Mouse (Mus musculus) heart, adult 2 months (tissue): Measurements from ENCODE around the gene Prkar1b. TPM values are rescaled to one million over a fixed set of nuclear protein-coding genes. Genes with fewer than 3 reads are reported as not detected.

ENCODE experiments used
- DNase-seq, 2 experiments: peaks; one replicate each; pipeline ENCODE4 v3.0.0; 2021
- H3K27ac ChIP-seq: fragments of 200-600 bp; 2 replicates; pipeline ENCODE4 v1.8.1; 2022
- H3K27me3 ChIP-seq: fragments of 200-500 bp; 2 replicates; pipeline ENCODE4 v1.6.1; 2012; ENCODE audit warnings: mild to moderate bottlenecking, low read length, inconsistent platforms, mixed read lengths; ENCODE audit not compliant: control insufficient read depth, insufficient read depth
- H3K36me3 ChIP-seq: fragments of 200-500 bp; 2 replicates; pipeline ENCODE4 v1.6.1; 2012; ENCODE audit warnings: low read length, inconsistent platforms; ENCODE audit not compliant: control insufficient read depth, insufficient read depth
- H3K4me1 ChIP-seq: fragments of 200-500 bp; 2 replicates; pipeline ENCODE4 v1.6.1; 2011; ENCODE audit warnings: low read length; ENCODE audit not compliant: control insufficient read depth, insufficient read depth
- H3K4me3 ChIP-seq: fragments of 200-600 bp; 2 replicates; pipeline ENCODE4 v1.8.1; 2022
- H3K79me2 ChIP-seq: fragments of 200-500 bp; replicated peaks from 2 replicates; pipeline ENCODE4 v1.6.1; 2012; ENCODE audit warnings: mild to moderate bottlenecking, inconsistent platforms, low read length, moderate library complexity, mixed read lengths; ENCODE audit not compliant: control insufficient read depth, insufficient read depth
- H3K9ac ChIP-seq: fragments of 200-500 bp; 2 replicates; pipeline ENCODE4 v1.6.1; 2012; ENCODE audit warnings: low read depth, mild to moderate bottlenecking, control low read depth, inconsistent platforms, low read length, mixed read lengths
- CTCF ChIP-seq: fragments of 200-600 bp; IDR thresholded peaks from 2 replicates; pipeline ENCODE4 v1.8.1; 2022; ENCODE audit warnings: antibody characterized with exemption, mild to moderate bottlenecking, moderate library complexity
- EP300 ChIP-seq: fragments of 200-500 bp; IDR thresholded peaks from 2 replicates; pipeline ENCODE4 v1.6.1; 2011; ENCODE audit warnings: low read depth, low read length, control low read depth; ENCODE audit not compliant: insufficient read depth
- POLR2A ChIP-seq: fragments of 200-500 bp; IDR thresholded peaks from 2 replicates; pipeline ENCODE4 v1.6.1; 2011; ENCODE audit warnings: mild to moderate bottlenecking, low read depth, low read length, control low read depth; ENCODE audit not compliant: insufficient read depth
- WGBS: fragments of 180-500 bp; shearing (Covaris S2); methylation state at CpG from one replicate; pipeline ENCODE4 v1.1.7; 2018; 5-methylcytosine and 5-hydroxymethylcytosine counted together
- intact Hi-C: fragments of 180-260 bp; cut with DNase I; formaldehyde crosslinking; loops from one replicate; pipeline ENCODE4 v1.15.1; 2025
- polyA plus RNA-seq: library from polyadenylated mRNA; depleted of rRNA; stranded (reverse); fragments of >200 nt; gene quantifications from 2 replicates; pipeline ENCODE4 v1.2.3, GENCODE M21; 2012
- total RNA-seq, 2 experiments: library from RNA; stranded (reverse); gene quantifications; 2 replicates each; pipeline ENCODE4 v1.2.3; 2021

Gene Prkar1b
- total and polyA plus RNA-seq, 3 experiments = 1.4 to 2.0 (median 1.5) TPM

- no peak overlapping the region for H3K9ac ChIP-seq
- no peaks in the 10 kb centered on the region for H3K27me3 ChIP-seq
- H3K36me3 ChIP-seq = no peaks in the 10 kb centered on the region
- intact Hi-C loops = no loop called here
- DNase-seq = no peak
- no peaks in the 10 kb centered on the region for H3K79me2 ChIP-seq
- WGBS = 71% methylated on average over 10 of the region's 10 CpGs
- no peak overlapping the region for H3K4me3 ChIP-seq
- H3K4me1 ChIP-seq = no peaks in the 10 kb centered on the region
- no peak for TF ChIP-seq CTCF
- TF ChIP-seq POLR2A = no peak
- TF ChIP-seq EP300 = no peak
- no peak overlapping the region for H3K27ac ChIP-seq
Measured at GRCm38 (mm10) chr5:139053176-139053575, 96.6 kb downstream of the Prkar1b start.

- intact Hi-C loops = no loop called here
- H3K4me3 ChIP-seq = no peak overlapping the region
Measured at GRCm38 (mm10) chr5:139051276-139051675, 98.5 kb downstream of the Prkar1b start.

GRCm38 (mm10) chr5:139049367-139049766 lies 100.4 kb downstream of the Prkar1b start:
- Histone ChIP-seq H3K27me3 (no peaks in the 10 kb centered on the region), H3K79me2 (no peaks in the 10 kb centered on the region), H3K36me3 (no peaks in the 10 kb centered on the region), H3K27ac (no peak overlapping the region), H3K9ac (no peak overlapping the region), H3K4me3 (no peak overlapping the region), H3K4me1 (no peaks in the 10 kb centered on the region)
- intact Hi-C loops = no loop called here
- DNase-seq = peak in 1 of 2 experiments; percentile 22
- TF ChIP-seq EP300 = no peak
- no peak for TF ChIP-seq POLR2A
- no peak for TF ChIP-seq CTCF
- WGBS = 49% methylated on average over 7 of the region's 7 CpGs

More at GRCm38 (mm10) chr5:139051276-139051675, 98.5 kb downstream of the Prkar1b start:
- no peak for DNase-seq
- Histone ChIP-seq H3K27ac (no peak overlapping the region), H3K79me2 (no peaks in the 10 kb centered on the region), H3K36me3 (no peaks in the 10 kb centered on the region), H3K4me1 (no peaks in the 10 kb centered on the region), H3K27me3 (no peaks in the 10 kb centered on the region), H3K9ac (no peak overlapping the region)
- 95% methylated on average over 18 of the region's 18 CpGs for WGBS
- no peak for TF ChIP-seq CTCF
- TF ChIP-seq POLR2A = no peak
- TF ChIP-seq EP300 = no peak

- H3K36me3 ChIP-seq = no peaks in the 10 kb centered on the region
- H3K4me3 ChIP-seq = no peak overlapping the region
- H3K9ac ChIP-seq = no peak overlapping the region
- no peak for DNase-seq
- 75% methylated on average over 2 of the region's 2 CpGs for WGBS
- TF ChIP-seq CTCF (no peak), EP300 (no peak), POLR2A (no peak)
- intact Hi-C loops = no loop called here
- H3K79me2 ChIP-seq = no peaks in the 10 kb centered on the region
- H3K27me3 ChIP-seq = no peaks in the 10 kb centered on the region
- no peak overlapping the region for H3K27ac ChIP-seq
- H3K4me1 ChIP-seq = no peaks in the 10 kb centered on the region
Measured at GRCm38 (mm10) chr5:139047171-139047570, 102.6 kb downstream of the Prkar1b start.

- H3K4me1 ChIP-seq = no peaks in the 10 kb centered on the region
- WGBS = 61% methylated on average over 5 of the region's 5 CpGs
- TF ChIP-seq EP300 (no peak), CTCF (no peak), POLR2A (no peak)
- no peak overlapping the region for H3K27ac ChIP-seq
- H3K27me3 ChIP-seq = no peaks in the 10 kb centered on the region
- H3K79me2 ChIP-seq = no peaks in the 10 kb centered on the region
- H3K4me3 ChIP-seq = no peak overlapping the region
- DNase-seq = no peak
- intact Hi-C loops = no loop called here
- H3K36me3 ChIP-seq = no peaks in the 10 kb centered on the region
- no peak overlapping the region for H3K9ac ChIP-seq
Measured at GRCm38 (mm10) chr5:139046636-139047035, 103.2 kb downstream of the Prkar1b start.

- no peak for DNase-seq
- TF ChIP-seq CTCF (no peak), EP300 (no peak), POLR2A (no peak)
- no peak overlapping the region for H3K27ac ChIP-seq
- no peaks in the 10 kb centered on the region for H3K36me3 ChIP-seq
- H3K4me1 ChIP-seq = no peaks in the 10 kb centered on the region
- WGBS = 64% methylated on average over 4 of the region's 4 CpGs
- intact Hi-C loops = no loop called here
- no peak overlapping the region for H3K9ac ChIP-seq
- no peak overlapping the region for H3K4me3 ChIP-seq
- H3K79me2 ChIP-seq = no peaks in the 10 kb centered on the region
- no peaks in the 10 kb centered on the region for H3K27me3 ChIP-seq
Measured at GRCm38 (mm10) chr5:139043546-139043945, 106.3 kb downstream of the Prkar1b start.

- Histone ChIP-seq H3K27ac (no peak overlapping the region), H3K4me1 (no peaks in the 10 kb centered on the region), H3K4me3 (no peak overlapping the region), H3K79me2 (no peaks in the 10 kb centered on the region), H3K27me3 (no peaks in the 10 kb centered on the region), H3K9ac (no peak overlapping the region), H3K36me3 (no peaks in the 10 kb centered on the region)
- TF ChIP-seq CTCF = no peak
- no peak for TF ChIP-seq EP300
- no peak for TF ChIP-seq POLR2A
- intact Hi-C loops = no loop called here
- DNase-seq = no peak
- 81% methylated on average over 12 of the region's 12 CpGs for WGBS
Measured at GRCm38 (mm10) chr5:139042299-139042698, 107.5 kb downstream of the Prkar1b start.
